Mouse (Mus musculus): ENCODE measurements around the gene Olfr56. TPM values are rescaled to one million over a fixed set of nuclear protein-coding genes. Genes with fewer than 3 reads are reported as not detected.
A peak's percentile ranks its signal among the peaks of the same experiment; 100 is the strongest.
"Not testable (repeated sequence)": the region's sequence is repeated elsewhere in the genome, so short reads cannot be mapped to it uniquely, and the experiment has no call there.

Olfr56 gene
- total RNA-seq, 2 experiments from 2014 or later = not detected

- DNase-seq (ENCODE audit: low spot score in 2 of 2); intact Hi-C loops (cut with DNase I): not testable (repeated sequence)
Measured at GRCm38 (mm10) chr11:49051093-49051891, 72.6 kb downstream of the Olfr56 start, which contains the start of gene 9930111J21Rik2. Gene 9930111J21Rik2, minus strand, starts transcription at chr11:49051242.

DNA sequence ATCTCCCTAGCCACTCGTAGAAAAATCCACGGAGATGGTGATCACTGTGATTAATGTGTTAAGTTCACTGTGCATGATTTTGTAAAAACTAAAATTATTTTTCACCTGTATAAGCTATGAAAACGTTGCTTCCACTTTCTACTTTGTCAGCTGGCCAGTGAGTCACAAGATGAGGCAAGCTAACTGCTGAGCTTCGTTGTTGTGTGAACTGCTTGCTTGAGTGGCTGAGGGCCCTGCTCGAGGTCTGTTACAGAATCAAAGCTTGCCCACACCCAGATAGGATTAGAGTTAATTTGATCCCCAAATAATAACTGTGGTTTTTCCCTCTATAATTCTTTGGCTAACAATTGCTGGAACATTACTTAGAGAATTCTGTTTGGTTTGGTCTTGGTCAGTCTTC, 73.2 kb downstream of the Olfr56 start:
- DNase-seq (ENCODE audit: low spot score in 2 of 2); intact Hi-C loops (cut with DNase I): not testable (repeated sequence)

DNA sequence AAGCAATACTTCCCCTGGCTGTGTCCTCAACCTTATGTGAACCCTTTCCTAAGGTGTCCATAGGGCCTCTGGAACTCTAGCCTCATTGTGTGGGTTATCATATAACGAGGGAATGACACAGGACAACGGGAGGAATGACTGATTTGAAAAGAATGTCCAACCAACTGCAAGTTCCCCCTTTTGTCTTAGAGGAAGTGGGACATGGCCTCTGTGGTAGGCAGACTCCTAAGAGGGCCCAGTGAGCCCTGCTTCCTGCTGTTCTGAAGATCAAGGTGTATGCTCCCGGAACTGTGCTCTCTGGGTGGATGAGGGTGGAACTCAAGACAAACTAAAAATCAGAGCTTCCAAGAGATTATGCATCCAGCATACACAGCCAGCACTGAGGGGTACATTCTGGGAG, 81.4 kb downstream of the Olfr56 start:
- DNase-seq (ENCODE audit: low spot score in 2 of 2) = not testable (repeated sequence)
- intact Hi-C loops (cut with DNase I) = loop anchor here (10.0 kb wide), 1 partner anchor 65 kb away; the partner anchor contains the start of genes Gm12185 and Tgtp1

GRCm38 (mm10) chr11:49061865-49062264, 83.2 kb downstream of the Olfr56 start:
- DNase-seq (ENCODE audit: low spot score in 2 of 2) = not testable (repeated sequence)
- intact Hi-C loops (cut with DNase I) = loop anchor here (10.0 kb wide), 1 partner anchor 67 kb away; the partner anchor contains the start of genes Gm12185 and Tgtp1

- intact Hi-C loops (cut with DNase I) = loop anchor here (10.0 kb wide), 1 partner anchor 69 kb away; the partner anchor contains the start of genes Gm12185 and Tgtp1
- not testable (repeated sequence) for DNase-seq (ENCODE audit: low spot score in 2 of 2)
Measured at GRCm38 (mm10) chr11:49063713-49064469, 85.2 kb downstream of the Olfr56 start, which contains the start of gene Tgtp2. Gene Tgtp2, minus strand, starts transcription at chr11:49064206.

- DNase-seq (ENCODE audit: low spot score in 2 of 2) = no peak
- intact Hi-C loops (cut with DNase I) = loop anchor here (10.0 kb wide), 1 partner anchor 74 kb away; the partner anchor contains the start of genes Gm12185 and Tgtp1
Measured at GRCm38 (mm10) chr11:49068358-49068757, 89.7 kb downstream of the Olfr56 start.

DNA sequence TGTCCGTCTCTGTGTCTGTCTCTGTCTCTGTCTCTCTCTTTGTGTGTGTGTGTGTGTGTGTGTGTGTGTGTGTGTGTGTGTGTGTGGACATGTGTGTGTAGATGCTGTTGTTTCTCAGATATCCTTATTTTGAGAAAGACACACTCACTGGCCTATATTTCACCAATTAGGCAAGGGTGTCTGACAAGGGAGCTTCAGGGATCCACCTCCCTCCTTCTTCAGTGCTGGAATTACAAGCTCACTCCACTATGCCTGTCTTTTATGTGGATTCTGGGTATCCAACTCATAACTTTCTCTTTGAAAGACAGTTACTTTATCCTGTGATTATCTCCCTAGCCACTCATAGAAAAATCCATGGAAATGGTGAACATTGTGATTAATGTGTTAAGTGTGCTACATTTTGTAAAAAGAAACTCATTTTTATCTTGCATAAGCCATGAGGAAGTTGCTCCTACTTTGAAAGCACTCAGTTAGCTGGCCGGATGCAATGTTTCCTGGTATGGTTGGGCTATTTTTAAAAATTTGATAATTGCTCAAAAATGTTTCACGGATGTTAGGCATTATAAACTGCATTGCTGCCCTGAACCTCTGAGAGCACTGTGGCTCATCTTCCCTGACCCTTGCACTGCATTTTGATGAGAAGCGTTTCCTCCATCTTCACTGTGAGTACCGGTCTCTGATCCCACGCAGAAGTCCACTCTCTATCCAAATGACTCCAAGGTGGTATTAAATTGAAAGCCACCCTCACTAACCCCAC, 97.5 kb downstream of the Olfr56 start, which contains the start of gene Ifi47:
TSS of gene Ifi47 (plus strand) at position 587 of the 757 bp plus-strand sequence.
- intact Hi-C loops (cut with DNase I); DNase-seq (ENCODE audit: low spot score in 2 of 2): not testable (repeated sequence)

GRCm38 (mm10) chr11:49077012-49077411, 98.3 kb downstream of the Olfr56 start:
- DNase-seq (ENCODE audit: low spot score in 2 of 2) = no peak
- intact Hi-C loops (cut with DNase I) = no loop called here

DNA sequence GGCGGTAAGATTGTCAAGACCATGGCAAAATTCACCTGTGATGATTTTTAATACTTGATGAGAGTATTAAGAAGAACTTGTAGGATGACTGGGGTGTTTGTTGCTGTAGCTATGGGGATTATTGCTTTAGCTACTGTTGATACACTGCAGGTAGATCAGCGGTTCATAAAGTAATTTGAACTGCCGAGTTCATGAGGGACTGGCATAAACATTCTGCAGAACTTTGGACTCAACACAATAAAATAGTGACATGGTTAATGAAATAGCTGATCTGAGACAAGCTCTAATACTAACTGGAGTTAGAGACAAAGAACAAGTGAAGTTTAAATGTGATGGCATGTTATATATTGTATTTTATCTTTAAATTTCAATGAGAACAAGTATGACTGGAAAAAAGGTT, 100.0 kb downstream of the Olfr56 start:
- intact Hi-C loops (cut with DNase I) = loop anchor here (1.0 kb wide), 1 partner anchor 157 kb away; no protein-coding TSS in a partner anchor
- DNase-seq (ENCODE audit: low spot score in 2 of 2) = no peak

DNA sequence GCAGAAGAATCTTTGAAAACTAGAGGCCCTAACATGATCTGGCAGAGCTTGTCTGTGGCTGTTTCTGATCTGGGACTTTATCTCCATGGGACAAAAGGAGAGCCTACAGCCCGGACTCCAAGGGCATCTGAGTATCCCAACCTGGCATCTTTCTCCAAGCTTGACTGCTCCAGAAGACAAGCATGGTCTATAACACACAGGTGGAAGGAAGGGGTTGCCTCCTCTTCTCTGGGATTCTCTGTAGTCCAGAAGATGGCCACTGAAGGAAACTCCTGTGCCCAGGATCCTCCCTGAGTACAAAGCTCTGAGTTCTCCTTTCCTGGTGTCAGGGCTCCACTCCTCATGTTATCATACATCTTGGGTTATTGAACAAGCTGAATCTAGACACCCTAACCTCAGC, 101.9 kb downstream of the Olfr56 start:
- DNase-seq (ENCODE audit: low spot score in 2 of 2) = no peak
- intact Hi-C loops (cut with DNase I) = no loop called here

- intact Hi-C loops (cut with DNase I) = no loop called here
- no peak for DNase-seq (ENCODE audit: low spot score in 2 of 2)
Measured at GRCm38 (mm10) chr11:49081356-49081755, 102.7 kb downstream of the Olfr56 start.

- intact Hi-C loops (cut with DNase I) = no loop called here
- no peak for DNase-seq (ENCODE audit: low spot score in 2 of 2)
Measured at GRCm38 (mm10) chr11:49081886-49082285, 103.2 kb downstream of the Olfr56 start.

DNA sequence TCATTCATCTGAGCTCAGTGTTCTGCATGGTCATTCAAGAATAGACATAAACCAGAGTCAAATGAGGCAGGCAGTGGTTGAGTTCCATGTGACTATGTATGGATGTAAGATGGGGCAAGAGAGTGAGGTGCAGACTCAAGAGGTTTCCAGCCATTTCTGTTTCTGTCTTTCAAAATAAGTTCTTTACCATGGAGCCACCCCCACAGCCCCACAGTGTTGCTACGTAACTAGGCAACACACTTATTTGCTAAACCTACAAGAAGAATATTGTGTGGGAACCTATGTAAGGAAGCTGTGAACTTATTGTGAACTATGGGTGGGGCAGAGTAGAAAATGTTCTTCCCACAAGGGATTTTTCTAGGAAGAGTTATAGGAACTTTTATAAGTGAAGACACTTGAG, 104.5 kb downstream of the Olfr56 start:
- intact Hi-C loops (cut with DNase I) = no loop called here
- DNase-seq (ENCODE audit: low spot score in 2 of 2) = peak in 1 of 2 experiments; percentile 11

- DNase-seq (ENCODE audit: low spot score in 2 of 2) = no peak
- intact Hi-C loops (cut with DNase I) = no loop called here
Measured at GRCm38 (mm10) chr11:49083808-49084207, 105.1 kb downstream of the Olfr56 start.

GRCm38 (mm10) chr11:49084385-49084784, 105.7 kb downstream of the Olfr56 start:
- DNase-seq (ENCODE audit: low spot score in 2 of 2) = no peak
- intact Hi-C loops (cut with DNase I) = no loop called here

DNA sequence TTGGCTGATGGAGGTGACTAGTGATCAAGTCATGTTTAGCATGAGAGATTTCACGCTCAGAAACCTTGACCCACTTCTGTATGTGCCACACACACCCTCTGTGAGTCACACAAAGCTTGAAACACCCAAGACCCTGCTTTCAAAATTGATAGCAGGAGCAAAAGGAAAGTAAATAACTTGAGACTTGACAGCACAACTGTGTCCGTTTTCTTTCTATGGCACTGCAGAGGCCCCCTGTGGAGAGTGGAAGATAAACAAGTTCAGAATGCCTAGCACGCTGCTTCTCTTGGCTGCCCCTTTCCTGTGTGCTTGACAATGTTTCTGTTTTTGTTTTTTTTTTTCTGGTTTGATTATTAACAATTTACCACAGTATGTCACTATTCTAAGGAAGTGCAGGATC, 106.2 kb downstream of the Olfr56 start:
- intact Hi-C loops (cut with DNase I) = no loop called here
- no peak for DNase-seq (ENCODE audit: low spot score in 2 of 2)

- no peak for DNase-seq (ENCODE audit: low spot score in 2 of 2)
- intact Hi-C loops (cut with DNase I) = no loop called here
Measured at GRCm38 (mm10) chr11:49086858-49087361, 108.2 kb downstream of the Olfr56 start.

DNA sequence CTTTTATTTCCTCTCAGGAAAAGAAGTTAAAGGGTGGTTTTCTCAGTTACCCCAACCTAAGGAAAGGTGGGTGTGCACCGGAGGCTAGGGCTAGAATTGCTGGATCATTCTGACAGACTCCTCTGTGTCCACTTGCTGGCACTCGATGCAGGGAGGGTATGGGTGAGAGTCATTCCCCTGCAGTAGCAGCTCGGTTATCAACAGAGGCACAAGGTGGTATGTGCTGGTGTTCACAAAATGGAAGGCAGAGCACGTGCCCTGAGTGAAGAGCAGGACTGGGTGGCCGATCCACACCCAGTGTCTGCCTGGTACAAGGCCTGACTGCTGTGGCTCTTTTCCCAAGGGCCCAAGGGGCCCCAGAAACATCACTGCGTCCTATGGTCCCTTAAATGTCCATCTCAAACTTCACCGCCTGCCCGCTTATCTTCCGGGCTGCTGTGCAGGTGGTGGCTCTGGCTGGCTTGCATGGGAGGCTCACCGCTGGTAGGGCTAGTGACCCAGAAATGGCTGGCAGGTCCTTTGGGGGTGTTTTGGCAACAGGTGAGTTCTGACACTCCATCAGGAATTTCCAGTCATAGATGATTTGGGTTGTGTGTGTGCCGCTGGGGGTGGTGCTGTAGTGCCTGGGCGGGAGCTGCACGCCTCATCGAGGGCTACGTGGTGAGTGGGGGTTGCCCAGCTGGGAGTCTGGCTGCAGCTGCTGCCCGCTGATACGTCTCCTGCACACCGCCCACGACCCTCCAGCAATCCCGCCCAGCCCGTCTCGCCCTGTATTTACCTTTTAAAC, 109.3 kb downstream of the Olfr56 start:
- intact Hi-C loops (cut with DNase I) = no loop called here
- DNase-seq (ENCODE audit: low spot score in 2 of 2) = no peak
